Mouse (Mus musculus) kidney, postnatal 0 days (tissue): ENCODE results near the gene Prdm2. TPM values are rescaled to one million over a fixed set of nuclear protein-coding genes. Genes with fewer than 3 reads are reported as not detected.
A peak's percentile ranks its signal among the peaks of the same experiment; 100 is the strongest.

Experiments
- ATAC-seq: fragments of 200-750 bp; cut with Nextera tagmentation; replicated peaks from 2 replicates; pipeline ENCODE4 v1.8.0; 2017; ENCODE audit warnings: low read depth, moderate number of reproducible peaks, moderate TSS enrichment, moderate library complexity; ENCODE audit not compliant: low FRiP score
- DNase-seq: peaks from one replicate; pipeline ENCODE4 v3.0.0-alpha.2; 2016; ENCODE audit warnings: low spot score
- H3K27ac ChIP-seq: fragments of 300-500 bp; sonication (generic); 2 replicates; pipeline ENCODE4 v1.5.1; 2014; ENCODE audit warnings: mild to moderate bottlenecking
- H3K27me3 ChIP-seq: fragments of 300-500 bp; sonication (generic); 2 replicates; pipeline ENCODE4 v1.6.1; 2014; ENCODE audit warnings: low read length, mixed read lengths; ENCODE audit not compliant: insufficient read depth
- H3K36me3 ChIP-seq: fragments of 300-500 bp; sonication (generic); 2 replicates; pipeline ENCODE4 v1.6.1; 2014; ENCODE audit warnings: low read length, mixed read lengths; ENCODE audit not compliant: insufficient read depth
- H3K4me1 ChIP-seq: fragments of 300-500 bp; sonication (generic); replicated peaks from 2 replicates; pipeline ENCODE4 v1.6.1; 2014; ENCODE audit warnings: antibody characterized with exemption, low read length, mixed read lengths; ENCODE audit not compliant: insufficient read depth
- H3K4me2 ChIP-seq: fragments of 300-500 bp; sonication (generic); 2 replicates; pipeline ENCODE4 v1.6.1; 2014; ENCODE audit warnings: mild to moderate bottlenecking, low read length, moderate library complexity, mixed read lengths
- H3K4me3 ChIP-seq: fragments of 300-500 bp; sonication (generic); replicated peaks from 2 replicates; pipeline ENCODE4 v1.5.1; 2014; ENCODE audit warnings: low read depth, low read length
- H3K9ac ChIP-seq: fragments of 300-500 bp; sonication (generic); 2 replicates; pipeline ENCODE4 v1.6.1; 2014; ENCODE audit warnings: low read depth, low read length
- H3K9me3 ChIP-seq: fragments of 300-500 bp; sonication (generic); replicated peaks from 2 replicates; pipeline ENCODE4 v1.6.1; 2016; ENCODE audit warnings: low read length, inconsistent platforms, mixed read lengths
- CTCF ChIP-seq: IDR thresholded peaks from 2 replicates; pipeline ENCODE4 v1.5.1; 2016; ENCODE audit warnings: antibody characterized with exemption, low read depth, mild to moderate bottlenecking, moderate library complexity
- WGBS: fragments of 180-500 bp; shearing (Covaris S2); extraction: QIAGEN DNeasy Blood & Tissue Kit; methylation state at CpG from one replicate; pipeline ENCODE4 v1.1.7; 2014; 5-methylcytosine and 5-hydroxymethylcytosine counted together
- polyA plus RNA-seq: library from polyadenylated mRNA; unstranded; fragments of >200 nt; fragmentation: Nextera tagmentation; extraction: Ambion mirVana; gene quantifications from 2 replicates; pipeline ENCODE4 v1.2.1, GENCODE M21; 2015

The Prdm2 gene
- 8.0 and 8.6 TPM in 2 replicates for polyA plus RNA-seq

GRCm38 (mm10) chr4:143212341-143213174 is at the start of gene Prdm2:
Gene Prdm2 (minus strand): TSS chr4:143212995.
- Histone ChIP-seq H3K36me3 (no peaks in the 10 kb centered on the region), H3K4me1 (0 out of 2 replicates have a peak, but pooled peaks cover 9% of the 10 kb centered on the region), H3K4me2 (peak within 1 kb of the TSS; percentile 90), H3K9ac (peak within 1 kb of the TSS; percentile 77), H3K27ac (peak within 1 kb of the TSS; percentile 73), H3K27me3 (no peaks in the 10 kb centered on the region), H3K9me3 (no peaks in the 10 kb centered on the region), H3K4me3 (peak within 1 kb of the TSS; percentile 78)
- peak; percentile 80 for ATAC-seq
- no peak for TF ChIP-seq CTCF
- 1% methylated on average over 76 of the region's 96 CpGs for WGBS
- peak; percentile 52 for DNase-seq

DNA sequence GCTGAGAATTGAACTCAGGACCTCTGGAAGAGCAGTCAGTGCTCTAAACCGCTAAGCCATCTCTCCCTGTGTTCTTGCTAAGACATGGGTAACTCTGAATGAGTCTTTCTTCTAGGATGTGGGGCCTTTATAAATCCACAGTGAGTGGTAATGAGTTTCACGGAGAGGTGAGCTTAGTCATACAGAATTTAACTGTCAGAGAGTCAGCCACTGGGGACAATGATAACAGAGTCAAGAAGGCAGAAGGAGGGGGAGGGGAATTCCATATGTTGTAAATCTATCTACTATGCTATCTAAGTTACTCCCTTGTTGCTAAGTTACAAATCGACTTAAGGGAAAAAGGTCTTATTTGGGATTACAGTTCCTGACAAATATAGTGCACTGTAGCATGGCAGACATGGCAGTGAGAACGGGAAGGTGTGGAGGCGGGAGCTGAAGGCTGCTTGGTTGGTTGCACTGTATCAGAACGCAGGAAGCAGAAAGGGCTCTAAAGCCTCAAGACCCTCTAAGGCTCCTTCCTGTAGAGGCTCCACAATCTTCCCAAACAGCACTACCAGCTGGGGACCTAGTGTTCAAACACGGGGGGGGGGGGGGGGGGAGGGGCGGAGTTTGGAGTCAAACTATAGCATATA is 47.0 kb upstream of the Prdm2 start:
- 29% methylated on average over 8 of the region's 8 CpGs for whole genome bisulfite sequencing
- Histone ChIP-seq H3K9ac (no peak overlapping the region), H3K4me2 (no peak overlapping the region), H3K4me3 (no peak overlapping the region), H3K9me3 (no peaks in the 10 kb centered on the region), H3K4me1 (0 out of 2 replicates have a peak, but pooled peaks cover 3% of the 10 kb centered on the region), H3K27me3 (no peaks in the 10 kb centered on the region), H3K27ac (no peak overlapping the region), H3K36me3 (no peaks in the 10 kb centered on the region)
- ATAC-seq (no peak), DNase-seq (peak; percentile 26)
- TF ChIP-seq CTCF = no peak

- no peak overlapping the region for H3K27ac ChIP-seq
- H3K4me2 ChIP-seq = peak overlapping the region; percentile 36
- 0 out of 2 replicates have a peak overlapping the region, but pooled peaks have one; percentile 5 for H3K9ac ChIP-seq
- H3K36me3 ChIP-seq = no peaks in the 10 kb centered on the region
- H3K27me3 ChIP-seq = no peaks in the 10 kb centered on the region
- no peak overlapping the region for H3K4me3 ChIP-seq
- 0 out of 2 replicates have a peak, but pooled peaks cover 3% of the 10 kb centered on the region for H3K4me1 ChIP-seq
- DNase-seq (peak; percentile 67), ATAC-seq (peak; percentile 41)
- TF ChIP-seq CTCF = peak; percentile 81
- WGBS = 37% methylated on average over 19 of the region's 19 CpGs
- H3K9me3 ChIP-seq = no peaks in the 10 kb centered on the region
These were observed 45.7 kb upstream of the Prdm2 start for GRCm38 (mm10) chr4:143258517-143258916.

- 20% methylated on average over 6 of the region's 6 CpGs for WGBS
- Histone ChIP-seq H3K27me3 (no peaks in the 10 kb centered on the region), H3K9ac (no peak overlapping the region), H3K36me3 (no peaks in the 10 kb centered on the region), H3K4me2 (no peak overlapping the region), H3K4me1 (0 out of 2 replicates have a peak, but pooled peaks cover 3% of the 10 kb centered on the region), H3K9me3 (no peaks in the 10 kb centered on the region), H3K27ac (no peak overlapping the region), H3K4me3 (no peak overlapping the region)
- ATAC-seq (no peak), DNase-seq (no peak)
- TF ChIP-seq CTCF = no peak
These were observed 45.2 kb upstream of the Prdm2 start for GRCm38 (mm10) chr4:143257971-143258370.

- H3K27me3 ChIP-seq = no peaks in the 10 kb centered on the region
- H3K4me2 ChIP-seq = no peak overlapping the region
- no peak overlapping the region for H3K4me3 ChIP-seq
- DNase-seq (peak; percentile 93), ATAC-seq (no peak)
- no peak overlapping the region for H3K27ac ChIP-seq
- H3K4me1 ChIP-seq = 0 out of 2 replicates have a peak, but pooled peaks cover 3% of the 10 kb centered on the region
- no peak for TF ChIP-seq CTCF
- H3K9me3 ChIP-seq = no peaks in the 10 kb centered on the region
- 29% methylated on average over 8 of the region's 8 CpGs for WGBS
- no peak overlapping the region for H3K9ac ChIP-seq
- H3K36me3 ChIP-seq = no peaks in the 10 kb centered on the region
These were observed 42.7 kb upstream of the Prdm2 start for GRCm38 (mm10) chr4:143255541-143255940.

DNA sequence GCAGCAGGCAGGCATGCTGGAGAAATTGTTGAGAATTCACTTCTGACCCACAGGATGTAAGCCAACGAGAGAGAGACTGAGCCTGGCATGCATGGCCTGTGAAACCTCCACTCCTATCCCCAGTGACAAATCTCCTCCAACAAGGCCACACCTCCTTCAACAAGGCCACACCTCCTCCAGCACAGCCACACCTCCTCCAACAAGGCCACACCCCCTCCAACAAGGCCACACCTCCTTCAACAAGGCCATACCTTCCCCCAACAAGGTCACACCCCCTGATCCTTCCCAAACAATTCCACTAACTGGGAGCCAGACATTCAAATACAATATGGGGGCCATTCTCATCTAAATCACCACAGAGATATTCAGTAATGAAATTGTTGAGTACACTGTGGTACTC is 40.6 kb upstream of the Prdm2 start:
- Histone ChIP-seq H3K9ac (no peak overlapping the region), H3K4me3 (no peak overlapping the region), H3K36me3 (no peaks in the 10 kb centered on the region), H3K4me1 (0 out of 2 replicates have a peak, but pooled peaks cover 1% of the 10 kb centered on the region), H3K9me3 (no peaks in the 10 kb centered on the region), H3K27ac (no peak overlapping the region), H3K27me3 (no peaks in the 10 kb centered on the region), H3K4me2 (no peak overlapping the region)
- TF ChIP-seq CTCF = no peak
- DNase-seq (no peak), ATAC-seq (no peak)
- WGBS = 81% methylated on average over 1 of the region's 1 CpGs
